Mouse (Mus musculus) limb, embryonic 13.5 days (tissue): ENCODE data around the gene Gm42791. TPM values are rescaled to one million over a fixed set of nuclear protein-coding genes. Genes with fewer than 3 reads are reported as not detected.

ENCODE experiments used
- ATAC-seq: fragments of 200-750 bp; cut with Nextera tagmentation; 2 replicates; pipeline ENCODE4 v1.8.0; 2017; ENCODE audit warnings: low read depth, moderate number of reproducible peaks, moderate TSS enrichment; ENCODE audit not compliant: low FRiP score
- H3K27ac ChIP-seq: fragments of 300-500 bp; sonication (generic); 2 replicates; pipeline ENCODE4 v1.5.1; 2015; ENCODE audit warnings: inconsistent platforms, mild to moderate bottlenecking, moderate library complexity
- H3K27me3 ChIP-seq: fragments of 300-500 bp; sonication (generic); 2 replicates; pipeline ENCODE4 v1.6.1; 2015; ENCODE audit warnings: mild to moderate bottlenecking, inconsistent platforms
- H3K36me3 ChIP-seq: fragments of 300-500 bp; sonication (generic); 2 replicates; pipeline ENCODE4 v1.6.1; 2015; ENCODE audit warnings: inconsistent platforms, mild to moderate bottlenecking, moderate library complexity
- H3K4me1 ChIP-seq: fragments of 300-500 bp; sonication (generic); 2 replicates; pipeline ENCODE4 v1.6.1; 2015; ENCODE audit warnings: inconsistent platforms
- H3K4me2 ChIP-seq: fragments of 300-500 bp; sonication (generic); replicated peaks from 2 replicates; pipeline ENCODE4 v1.6.1; 2015; ENCODE audit warnings: inconsistent platforms, mild to moderate bottlenecking, moderate library complexity
- H3K4me3 ChIP-seq: fragments of 300-500 bp; sonication (generic); 2 replicates; pipeline ENCODE4 v1.5.1; 2015; ENCODE audit warnings: moderate library complexity, mild to moderate bottlenecking, inconsistent platforms
- H3K9ac ChIP-seq: fragments of 300-500 bp; sonication (generic); 2 replicates; pipeline ENCODE4 v1.6.1; 2015; ENCODE audit warnings: mild to moderate bottlenecking, inconsistent platforms
- H3K9me3 ChIP-seq: fragments of 300-500 bp; sonication (generic); 2 replicates; pipeline ENCODE4 v1.6.1; 2016; ENCODE audit warnings: inconsistent platforms
- WGBS: fragments of 180-500 bp; shearing (Covaris S2); methylation state at CpG from one replicate; pipeline ENCODE4 v1.1.7; 2015; 5-methylcytosine and 5-hydroxymethylcytosine counted together
- polyA plus RNA-seq: library from polyadenylated mRNA; unstranded; fragments of >200 nt; fragmentation: Nextera tagmentation; extraction: Ambion mirVana; gene quantifications from 2 replicates; pipeline ENCODE4 v1.2.1, GENCODE M21; 2015

Gm42791 gene
- polyA plus RNA-seq, 1 experiment from 2014 or later, result 1.6 TPM

- peaks cover 78% of the 10 kb centered on the region for H3K36me3 ChIP-seq
- H3K4me3 ChIP-seq, result no peak overlapping the region
- H3K9me3 ChIP-seq, result peaks cover 3% of the 10 kb centered on the region; the same call in 1 of the 2 replicates
- H3K4me2 ChIP-seq, result no peak overlapping the region
- no peak overlapping the region for H3K27ac ChIP-seq
- no peak overlapping the region for H3K9ac ChIP-seq
- ATAC-seq, result no peak
- H3K27me3 ChIP-seq, result no peaks in the 10 kb centered on the region
- H3K4me1 ChIP-seq, result peaks cover 4% of the 10 kb centered on the region; the same call in 1 of the 2 replicates
- 91% methylated on average over 6 of the region's 6 CpGs for WGBS
These were observed 106.9 kb downstream of the Gm42791 start for GRCm38 (mm10) chr5:148888032-148888431.

DNA sequence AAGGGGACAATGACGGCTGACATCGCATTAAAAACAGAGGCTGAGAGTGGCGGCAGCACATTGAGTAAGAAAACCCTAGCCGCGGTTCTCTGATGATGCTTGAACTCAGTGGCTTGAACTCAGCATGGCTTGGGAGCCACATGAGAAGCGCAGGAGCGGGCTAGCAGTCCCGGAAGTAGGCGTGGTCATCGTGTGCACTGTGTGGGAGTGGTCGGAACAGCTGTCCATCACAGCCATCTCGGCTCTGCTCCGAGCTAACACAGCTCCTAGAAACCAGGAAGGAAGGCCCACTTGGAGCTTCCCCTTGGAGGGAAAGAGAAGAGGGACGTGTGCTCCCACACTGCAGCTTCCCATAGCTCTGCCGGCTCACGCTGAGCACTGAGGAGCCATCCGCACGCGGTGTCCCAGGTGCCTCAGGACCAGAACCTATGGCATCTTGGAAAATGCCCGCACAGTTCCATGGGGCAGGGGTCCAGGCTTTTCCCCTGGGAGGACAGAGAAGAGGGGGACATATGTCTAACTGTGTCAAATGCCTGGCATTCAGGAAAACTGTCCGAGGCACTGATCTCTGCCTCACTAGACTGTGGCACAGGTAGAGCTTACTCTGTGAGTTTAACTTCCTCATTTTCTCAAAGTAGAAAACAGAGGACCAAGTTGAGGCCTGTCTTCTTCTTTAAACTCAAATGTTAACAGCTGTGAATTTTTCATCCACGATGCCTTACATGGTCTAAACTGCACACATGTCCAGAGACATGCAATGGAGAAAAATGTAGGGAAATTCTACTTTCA, 108.9 kb downstream of the Gm42791 start:
- H3K27me3 ChIP-seq, result no peaks in the 10 kb centered on the region
- no peak overlapping the region for H3K27ac ChIP-seq
- peaks cover 65% of the 10 kb centered on the region for H3K36me3 ChIP-seq
- WGBS, result 42% methylated on average over 22 of the region's 22 CpGs
- H3K4me3 ChIP-seq, result no peak overlapping the region
- H3K4me2 ChIP-seq, result peak overlapping the region; percentile 41
- peaks cover 4% of the 10 kb centered on the region; the same call in 1 of the 2 replicates for H3K4me1 ChIP-seq
- no peak overlapping the region for H3K9ac ChIP-seq
- peak; percentile 90 for ATAC-seq
- H3K9me3 ChIP-seq, result peaks cover 3% of the 10 kb centered on the region; the same call in 1 of the 2 replicates

DNA sequence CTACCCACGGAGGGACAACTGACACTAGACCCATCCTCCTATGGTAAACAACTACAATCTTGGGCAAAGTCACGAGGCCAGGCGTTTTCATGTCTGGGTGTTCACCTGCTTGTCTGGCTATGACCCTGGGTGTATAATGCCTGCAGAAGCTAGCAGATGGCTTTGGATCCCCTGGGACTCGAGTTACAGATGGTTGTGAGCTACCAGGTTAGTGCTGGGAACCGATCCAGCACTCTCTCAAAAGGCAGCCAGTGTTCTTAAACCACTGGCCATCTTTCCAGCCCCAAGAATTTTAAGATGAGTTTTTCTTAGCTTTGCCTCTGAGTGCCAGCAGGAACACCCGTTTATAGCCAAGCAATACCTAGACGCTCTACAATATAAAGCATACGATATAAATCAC, 111.3 kb downstream of the Gm42791 start:
- H3K9me3 ChIP-seq, result peaks cover 8% of the 10 kb centered on the region
- no peak overlapping the region for H3K4me2 ChIP-seq
- peaks cover 4% of the 10 kb centered on the region; the same call in 1 of the 2 replicates for H3K4me1 ChIP-seq
- WGBS, result 85% methylated on average over 8 of the region's 8 CpGs
- H3K36me3 ChIP-seq, result peaks cover 63% of the 10 kb centered on the region
- no peak for ATAC-seq
- H3K27ac ChIP-seq, result no peak overlapping the region
- no peak overlapping the region for H3K4me3 ChIP-seq
- H3K27me3 ChIP-seq, result no peaks in the 10 kb centered on the region
- no peak overlapping the region for H3K9ac ChIP-seq

DNA sequence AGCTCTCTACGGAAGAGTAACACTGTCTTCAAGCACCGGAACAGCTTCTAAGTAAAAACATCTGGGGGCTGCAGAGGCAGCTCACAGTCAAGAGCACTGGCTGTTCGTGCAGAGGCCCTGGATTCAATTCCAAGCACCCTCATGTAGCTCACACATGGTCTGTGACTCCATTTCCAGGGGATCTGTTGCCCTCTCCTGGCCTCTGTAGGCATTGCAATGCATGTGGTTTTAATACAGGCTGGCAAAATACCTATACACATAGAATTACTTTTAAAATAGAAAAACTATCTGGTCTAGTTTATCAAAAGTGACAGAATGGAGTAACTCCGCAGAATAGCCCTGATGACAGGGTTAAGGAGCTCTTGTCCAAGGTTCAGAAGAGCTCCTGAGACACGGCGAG, 115.7 kb downstream of the Gm42791 start:
- Histone ChIP-seq H3K4me3 (no peak overlapping the region), H3K4me1 (no peaks in the 10 kb centered on the region), H3K27me3 (no peaks in the 10 kb centered on the region), H3K36me3 (peaks cover 71% of the 10 kb centered on the region), H3K9ac (no peak overlapping the region), H3K4me2 (no peak overlapping the region), H3K27ac (no peak overlapping the region), H3K9me3 (peaks cover 8% of the 10 kb centered on the region)
- 83% methylated on average over 6 of the region's 6 CpGs for WGBS
- no peak for ATAC-seq

DNA sequence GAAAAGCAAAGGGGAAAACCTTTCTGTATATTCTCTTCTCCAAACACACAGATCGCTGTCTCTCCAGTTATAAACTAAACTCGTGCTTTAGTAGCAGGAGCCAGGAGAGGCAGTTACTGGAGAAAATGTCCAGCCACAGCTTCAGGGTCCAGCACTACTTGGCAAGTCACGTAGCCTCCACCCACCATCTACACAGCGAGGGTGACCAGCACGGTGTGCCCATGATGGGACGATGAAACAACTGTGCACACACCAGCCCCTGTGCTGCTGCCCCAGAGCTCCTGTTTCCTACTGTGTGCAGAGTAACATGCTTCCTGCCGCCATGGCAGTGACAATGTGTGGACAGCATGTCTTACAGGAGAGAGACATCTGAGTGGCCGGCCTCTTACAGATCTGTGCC, 121.8 kb downstream of the Gm42791 start:
- no peak overlapping the region for H3K27ac ChIP-seq
- no peak overlapping the region for H3K4me3 ChIP-seq
- H3K4me2 ChIP-seq, result no peak overlapping the region
- peaks cover 44% of the 10 kb centered on the region for H3K36me3 ChIP-seq
- H3K4me1 ChIP-seq, result no peaks in the 10 kb centered on the region
- no peak overlapping the region for H3K9ac ChIP-seq
- no peak for ATAC-seq
- no peaks in the 10 kb centered on the region for H3K9me3 ChIP-seq
- H3K27me3 ChIP-seq, result no peaks in the 10 kb centered on the region
- WGBS, result 84% methylated on average over 8 of the region's 8 CpGs

DNA sequence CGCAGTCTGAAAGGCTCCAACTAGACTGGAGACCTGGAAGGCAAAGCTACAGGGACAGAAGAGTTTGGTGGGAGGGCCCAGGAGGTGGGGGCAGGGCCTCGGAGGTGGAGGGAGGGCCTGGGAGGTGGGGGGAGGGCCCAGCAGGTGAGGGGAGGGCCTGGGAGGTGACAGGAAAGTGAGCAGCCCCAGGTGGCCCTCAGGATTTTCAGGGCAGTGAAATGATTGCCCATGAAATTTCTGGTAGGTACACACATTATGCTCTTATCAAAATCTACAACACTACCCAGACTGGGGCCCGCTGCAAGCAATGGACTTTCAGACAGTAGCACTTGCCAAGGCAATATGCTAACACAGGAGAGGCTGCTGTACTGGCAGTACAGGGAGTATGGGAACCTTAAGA, 125.4 kb downstream of the Gm42791 start:
- Histone ChIP-seq H3K4me2 (no peak overlapping the region), H3K9me3 (no peaks in the 10 kb centered on the region), H3K27me3 (no peaks in the 10 kb centered on the region), H3K27ac (no peak overlapping the region), H3K4me1 (peaks cover 18% of the 10 kb centered on the region), H3K4me3 (no peak overlapping the region), H3K9ac (no peak overlapping the region), H3K36me3 (peaks cover 13% of the 10 kb centered on the region)
- ATAC-seq, result no peak
- 38% methylated on average over 3 of the region's 3 CpGs for WGBS

- ATAC-seq, result no peak
- Histone ChIP-seq H3K4me3 (no peak overlapping the region), H3K27me3 (no peaks in the 10 kb centered on the region), H3K9me3 (no peaks in the 10 kb centered on the region), H3K9ac (no peak overlapping the region), H3K36me3 (peaks cover 3% of the 10 kb centered on the region; the same call in 1 of the 2 replicates), H3K4me1 (peaks cover 18% of the 10 kb centered on the region), H3K4me2 (no peak overlapping the region), H3K27ac (no peak overlapping the region)
- WGBS, result 82% methylated on average over 6 of the region's 6 CpGs
These were observed 127.2 kb downstream of the Gm42791 start for GRCm38 (mm10) chr5:148867766-148868165.

GRCm38 (mm10) chr5:148867171-148867570, 127.8 kb downstream of the Gm42791 start:
- H3K27me3 ChIP-seq, result no peaks in the 10 kb centered on the region
- no peak overlapping the region for H3K4me2 ChIP-seq
- no peaks in the 10 kb centered on the region; the same call in 1 of the 2 replicates for H3K36me3 ChIP-seq
- 86% methylated on average over 7 of the region's 7 CpGs for WGBS
- no peak overlapping the region for H3K27ac ChIP-seq
- H3K9ac ChIP-seq, result no peak overlapping the region
- peaks cover 23% of the 10 kb centered on the region for H3K4me1 ChIP-seq
- no peak for ATAC-seq
- H3K4me3 ChIP-seq, result no peak overlapping the region
- no peaks in the 10 kb centered on the region for H3K9me3 ChIP-seq

DNA sequence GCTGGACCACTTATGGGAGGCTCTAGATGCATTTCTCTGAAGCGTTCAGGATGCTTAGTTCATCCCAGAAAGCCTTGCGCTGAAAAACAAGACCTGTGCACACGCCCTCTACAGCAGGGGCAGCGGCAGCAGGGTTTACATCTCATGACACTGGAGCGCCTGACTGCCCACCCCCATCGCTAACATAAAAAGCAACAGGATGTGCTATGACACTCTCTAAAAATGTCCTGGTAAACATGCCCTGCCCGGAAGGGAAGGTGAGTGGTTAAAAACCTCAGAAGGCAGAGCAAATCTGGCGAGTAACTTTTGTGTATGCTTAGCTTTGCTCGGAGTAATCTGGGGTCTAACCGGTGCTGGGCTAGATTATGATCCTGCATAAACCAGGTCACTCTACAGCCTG, 128.4 kb downstream of the Gm42791 start:
- WGBS, result 65% methylated on average over 10 of the region's 10 CpGs
- Histone ChIP-seq H3K9me3 (no peaks in the 10 kb centered on the region), H3K4me1 (peaks cover 24% of the 10 kb centered on the region), H3K27me3 (no peaks in the 10 kb centered on the region), H3K4me3 (no peak overlapping the region), H3K9ac (no peak overlapping the region), H3K27ac (no peak overlapping the region), H3K36me3 (no peaks in the 10 kb centered on the region), H3K4me2 (no peak overlapping the region)
- ATAC-seq, result no peak

- no peaks in the 10 kb centered on the region for H3K36me3 ChIP-seq
These were observed 131.5 kb downstream of the Gm42791 start for GRCm38 (mm10) chr5:148863409-148863808.

GRCm38 (mm10) chr5:148862853-148863252, 132.1 kb downstream of the Gm42791 start:
- Histone ChIP-seq H3K4me1 (peaks cover 24% of the 10 kb centered on the region), H3K4me2 (no peak overlapping the region), H3K27ac (no peak overlapping the region), H3K9me3 (no peaks in the 10 kb centered on the region), H3K9ac (no peak overlapping the region), H3K4me3 (no peak overlapping the region), H3K27me3 (no peaks in the 10 kb centered on the region), H3K36me3 (no peaks in the 10 kb centered on the region)
- WGBS, result 73% methylated on average over 10 of the region's 10 CpGs
- ATAC-seq, result no peak

More at GRCm38 (mm10) chr5:148863409-148863808, 131.5 kb downstream of the Gm42791 start:
- Histone ChIP-seq H3K4me3 (no peak overlapping the region), H3K4me1 (peaks cover 24% of the 10 kb centered on the region), H3K9me3 (no peaks in the 10 kb centered on the region), H3K4me2 (no peak overlapping the region), H3K27ac (no peak overlapping the region), H3K9ac (no peak overlapping the region), H3K27me3 (no peaks in the 10 kb centered on the region)
- WGBS, result 52% methylated on average over 6 of the region's 6 CpGs
- no peak for ATAC-seq

- H3K4me3 ChIP-seq, result no peak overlapping the region
- no peak overlapping the region for H3K4me2 ChIP-seq
- H3K36me3 ChIP-seq, result no peaks in the 10 kb centered on the region
- no peaks in the 10 kb centered on the region for H3K27me3 ChIP-seq
- no peaks in the 10 kb centered on the region for H3K9me3 ChIP-seq
- H3K4me1 ChIP-seq, result peaks cover 24% of the 10 kb centered on the region
- H3K9ac ChIP-seq, result no peak overlapping the region
- WGBS, result 62% methylated on average over 8 of the region's 8 CpGs
- ATAC-seq, result no peak
- H3K27ac ChIP-seq, result no peak overlapping the region
These were observed 132.8 kb downstream of the Gm42791 start for GRCm38 (mm10) chr5:148862136-148862535.

- no peak overlapping the region for H3K9ac ChIP-seq
- 74% methylated on average over 3 of the region's 3 CpGs for WGBS
- ATAC-seq, result no peak
- H3K4me2 ChIP-seq, result no peak overlapping the region
- H3K27me3 ChIP-seq, result no peaks in the 10 kb centered on the region
- H3K4me1 ChIP-seq, result peaks cover 20% of the 10 kb centered on the region
- no peak overlapping the region for H3K4me3 ChIP-seq
- no peaks in the 10 kb centered on the region for H3K36me3 ChIP-seq
- H3K9me3 ChIP-seq, result no peaks in the 10 kb centered on the region
- no peak overlapping the region for H3K27ac ChIP-seq
These were observed 137.4 kb downstream of the Gm42791 start for GRCm38 (mm10) chr5:148857522-148857921.
